Mouse (Mus musculus) hindbrain, embryonic 13.5 days (tissue): ENCODE data around the gene Pxt1. TPM values are rescaled to one million over a fixed set of nuclear protein-coding genes. Genes with fewer than 3 reads are reported as not detected.

Experiments used
- ATAC-seq: fragments of 200-750 bp; cut with Nextera tagmentation; 2 replicates; pipeline ENCODE4 v1.8.0; 2017; ENCODE audit warnings: moderate TSS enrichment; ENCODE audit not compliant: low FRiP score
- H3K27ac ChIP-seq: fragments of 300-500 bp; sonication (generic); 2 replicates; pipeline ENCODE4 v1.5.1; 2015; ENCODE audit warnings: inconsistent platforms, mild to moderate bottlenecking, moderate library complexity
- H3K27me3 ChIP-seq: fragments of 300-500 bp; sonication (generic); 2 replicates; pipeline ENCODE4 v1.6.1; 2015; ENCODE audit warnings: mild to moderate bottlenecking, inconsistent platforms
- H3K36me3 ChIP-seq: fragments of 300-500 bp; sonication (generic); 2 replicates; pipeline ENCODE4 v1.6.1; 2015; ENCODE audit warnings: mild to moderate bottlenecking, inconsistent platforms
- H3K4me1 ChIP-seq: fragments of 300-500 bp; sonication (generic); replicated peaks from 2 replicates; pipeline ENCODE4 v1.6.1; 2015; ENCODE audit warnings: inconsistent platforms
- H3K4me2 ChIP-seq: fragments of 300-500 bp; sonication (generic); 2 replicates; pipeline ENCODE4 v1.6.1; 2015; ENCODE audit warnings: inconsistent platforms, mild to moderate bottlenecking, moderate library complexity
- H3K4me3 ChIP-seq: fragments of 300-500 bp; sonication (generic); 2 replicates; pipeline ENCODE4 v1.5.1; 2015; ENCODE audit warnings: mild to moderate bottlenecking, inconsistent platforms
- H3K9ac ChIP-seq: fragments of 300-500 bp; sonication (generic); 2 replicates; pipeline ENCODE4 v1.6.1; 2015; ENCODE audit warnings: mild to moderate bottlenecking, inconsistent platforms
- H3K9me3 ChIP-seq: fragments of 300-500 bp; sonication (generic); 2 replicates; pipeline ENCODE4 v1.6.1; 2016; ENCODE audit warnings: inconsistent platforms
- WGBS: fragments of 180-500 bp; shearing (Covaris S2); methylation state at CpG from one replicate; pipeline ENCODE4 v1.1.7; 2015; 5-methylcytosine and 5-hydroxymethylcytosine counted together
- polyA plus RNA-seq: library from polyadenylated mRNA; unstranded; fragments of >200 nt; fragmentation: Nextera tagmentation; extraction: Ambion mirVana; gene quantifications from 2 replicates; pipeline ENCODE4 v1.2.1, GENCODE M21; 2015

The Pxt1 gene
- polyA plus RNA-seq, 1 experiment from 2014 or later = not detected

DNA sequence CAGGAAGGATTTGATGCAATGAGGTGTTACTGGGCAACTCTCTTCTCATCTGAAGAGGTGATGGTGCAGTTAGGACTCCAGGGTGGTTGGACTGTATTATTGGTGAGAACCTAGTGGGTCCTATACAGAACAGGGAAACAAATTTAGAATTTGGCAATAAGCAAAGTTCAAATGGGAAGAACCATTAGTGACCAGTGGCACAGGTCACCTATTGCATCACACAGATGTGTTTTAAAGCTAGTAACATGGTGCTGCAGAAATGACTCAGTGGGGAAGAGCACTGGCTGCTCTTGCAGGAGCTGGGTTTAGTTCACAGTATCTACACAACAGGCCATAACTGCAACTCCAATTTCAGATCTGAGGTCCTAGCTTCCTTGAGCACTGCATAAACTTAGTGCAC, 26.5 kb upstream of the Pxt1 start:
- ATAC-seq = no peak
- Histone ChIP-seq H3K27ac (no peak overlapping the region), H3K27me3 (no peaks in the 10 kb centered on the region), H3K9me3 (no peaks in the 10 kb centered on the region), H3K4me1 (no peaks in the 10 kb centered on the region), H3K4me3 (no peak overlapping the region), H3K36me3 (peaks cover 100% of the 10 kb centered on the region), H3K4me2 (no peak overlapping the region), H3K9ac (no peak overlapping the region)

DNA sequence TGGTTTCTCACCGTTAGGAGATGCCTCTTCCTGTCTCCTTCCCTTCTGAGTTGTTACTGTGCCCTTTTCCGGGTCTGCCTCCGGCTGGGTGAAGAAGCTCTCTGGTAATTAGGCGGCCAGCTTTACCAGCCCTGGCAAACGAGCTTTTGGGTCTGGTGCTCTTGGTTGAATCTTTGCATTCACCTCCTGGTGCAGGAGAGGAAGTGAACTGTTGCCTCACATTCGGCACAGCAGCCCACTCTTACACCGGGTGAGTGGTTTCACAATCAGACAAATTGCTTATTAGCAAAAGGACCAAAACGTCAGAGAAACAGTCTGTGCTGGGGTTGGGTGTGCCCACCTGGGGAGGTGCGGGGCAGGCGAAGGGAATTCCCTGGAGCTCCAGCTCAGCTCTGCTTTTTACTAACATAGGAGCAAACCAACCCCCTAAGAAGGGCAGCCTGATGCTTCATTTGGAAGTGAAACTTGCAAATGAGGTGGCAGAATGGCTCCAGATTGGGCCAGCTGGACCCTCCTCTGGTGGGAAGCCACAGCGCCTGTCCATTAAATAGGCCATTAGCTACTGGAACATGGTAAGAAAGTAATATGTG, 23.5 kb upstream of the Pxt1 start:
- no peak overlapping the region for H3K27ac ChIP-seq
- no peak overlapping the region for H3K4me3 ChIP-seq
- no peak overlapping the region for H3K9ac ChIP-seq
- ATAC-seq = no peak
- H3K27me3 ChIP-seq = no peaks in the 10 kb centered on the region
- H3K9me3 ChIP-seq = no peaks in the 10 kb centered on the region
- peaks cover 100% of the 10 kb centered on the region for H3K36me3 ChIP-seq
- H3K4me1 ChIP-seq = no peaks in the 10 kb centered on the region
- no peak overlapping the region for H3K4me2 ChIP-seq
- 80% methylated on average over 11 of the region's 11 CpGs for WGBS

DNA sequence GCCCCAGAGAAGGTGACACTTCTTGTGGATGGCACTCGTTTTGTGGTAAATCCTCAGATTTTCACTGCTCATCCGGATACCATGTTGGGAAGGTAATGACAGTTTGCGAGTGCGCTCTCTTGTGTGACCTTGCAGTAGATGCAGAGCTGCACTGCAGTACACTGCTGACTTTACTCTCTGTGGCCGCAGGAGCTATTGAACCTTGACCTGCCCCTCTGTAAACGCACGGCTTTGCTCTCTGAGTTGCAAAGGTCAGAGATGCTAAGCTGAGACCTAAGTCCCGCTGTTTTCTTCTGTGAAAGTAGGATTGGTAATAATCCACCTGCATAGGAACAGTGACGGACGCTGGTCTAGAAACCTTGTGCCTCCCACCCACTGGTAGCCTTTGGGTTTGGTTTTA, 18.0 kb upstream of the Pxt1 start:
- no peak overlapping the region for H3K27ac ChIP-seq
- H3K4me2 ChIP-seq = no peak overlapping the region
- H3K36me3 ChIP-seq = peaks cover 71% of the 10 kb centered on the region
- H3K9ac ChIP-seq = no peak overlapping the region
- no peak overlapping the region for H3K4me3 ChIP-seq
- WGBS = 94% methylated on average over 10 of the region's 10 CpGs
- no peaks in the 10 kb centered on the region for H3K9me3 ChIP-seq
- no peaks in the 10 kb centered on the region for H3K4me1 ChIP-seq
- no peaks in the 10 kb centered on the region for H3K27me3 ChIP-seq
- no peak for ATAC-seq

DNA sequence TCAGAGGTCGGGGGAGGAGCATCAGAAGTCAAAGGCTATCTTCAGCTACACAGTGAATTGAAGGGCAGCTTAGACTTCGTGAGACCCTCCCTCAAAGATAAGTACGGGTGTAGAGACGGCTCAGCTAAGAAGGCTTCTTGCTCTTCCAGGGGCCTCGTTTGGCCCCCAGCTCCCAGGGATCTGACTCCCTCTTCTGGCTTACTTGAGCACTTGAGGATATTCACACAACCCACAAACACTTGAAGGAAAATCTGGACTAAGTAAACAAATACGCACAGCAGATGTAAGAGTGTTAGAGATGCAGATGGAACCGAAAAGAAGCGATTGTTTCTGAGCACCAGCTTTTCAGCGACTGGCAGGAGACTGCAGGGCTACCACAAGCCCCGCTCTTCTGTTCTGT, 17.0 kb upstream of the Pxt1 start:
- 78% methylated on average over 10 of the region's 10 CpGs for WGBS
- Histone ChIP-seq H3K4me3 (no peak overlapping the region), H3K4me1 (no peaks in the 10 kb centered on the region), H3K27me3 (no peaks in the 10 kb centered on the region), H3K9ac (no peak overlapping the region), H3K36me3 (peaks cover 67% of the 10 kb centered on the region), H3K9me3 (no peaks in the 10 kb centered on the region), H3K27ac (no peak overlapping the region), H3K4me2 (no peak overlapping the region)
- no peak for ATAC-seq

DNA sequence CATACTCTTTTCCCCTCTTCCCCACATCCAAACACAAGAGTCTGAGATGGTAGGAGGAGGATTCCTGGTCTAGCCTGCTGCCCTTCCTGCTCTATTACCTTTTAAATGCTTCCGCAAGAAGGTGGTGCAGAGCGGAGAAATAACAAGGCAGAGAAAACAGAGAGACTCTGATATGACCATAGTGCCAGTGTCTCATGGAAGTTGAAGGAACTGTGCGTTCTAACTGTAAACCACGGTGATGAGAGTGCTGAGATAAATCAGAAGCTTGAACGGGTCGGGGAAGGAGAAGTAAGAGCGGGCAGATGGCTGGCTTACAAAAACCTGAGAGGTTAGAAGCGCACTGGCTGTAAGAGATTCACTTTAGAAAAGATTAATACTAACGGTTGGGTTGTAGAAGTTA, 10.8 kb upstream of the Pxt1 start:
- 98% methylated on average over 9 of the region's 9 CpGs for WGBS
- H3K27me3 ChIP-seq = no peaks in the 10 kb centered on the region

DNA sequence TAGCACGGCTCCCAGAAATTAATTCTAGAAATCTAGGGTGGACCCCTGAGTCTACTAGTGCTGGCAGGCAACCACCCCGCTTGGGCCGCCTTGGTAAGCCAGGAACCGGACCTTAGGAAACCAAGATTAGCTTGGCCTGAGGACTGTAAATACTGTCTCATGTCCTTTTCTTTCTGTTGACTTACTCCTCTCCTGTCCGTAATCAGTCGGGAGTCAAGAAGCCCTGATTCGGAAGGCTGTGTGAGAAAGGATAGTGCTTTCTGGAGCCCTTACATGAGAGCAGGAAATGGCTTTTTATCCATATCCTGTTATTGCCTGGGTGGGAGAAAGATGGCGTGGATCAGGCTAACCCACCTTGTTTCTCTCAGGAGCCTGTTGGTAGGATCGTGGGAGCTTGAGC, 9.6 kb upstream of the Pxt1 start:
- Histone ChIP-seq H3K4me1 (peaks cover 27% of the 10 kb centered on the region), H3K27me3 (no peaks in the 10 kb centered on the region), H3K9me3 (no peaks in the 10 kb centered on the region), H3K4me3 (peak overlapping the region; percentile 68), H3K9ac (peak overlapping the region; percentile 83), H3K36me3 (peaks cover 15% of the 10 kb centered on the region), H3K4me2 (peak overlapping the region; percentile 88), H3K27ac (peak overlapping the region; percentile 98)
- ATAC-seq = no peak
- WGBS = 30% methylated on average over 9 of the region's 9 CpGs

More for the DNA sequence above, 10.8 kb upstream of the Pxt1 start:
- Histone ChIP-seq H3K9me3 (no peaks in the 10 kb centered on the region), H3K36me3 (peaks cover 16% of the 10 kb centered on the region), H3K9ac (no peak overlapping the region), H3K4me1 (peaks cover 27% of the 10 kb centered on the region), H3K4me3 (0 out of 2 replicates have a peak overlapping the region, but pooled peaks have one; percentile 68), H3K4me2 (no peak overlapping the region; the same call in 1 of the 2 replicates), H3K27ac (no peak overlapping the region)
- ATAC-seq = no peak

DNA sequence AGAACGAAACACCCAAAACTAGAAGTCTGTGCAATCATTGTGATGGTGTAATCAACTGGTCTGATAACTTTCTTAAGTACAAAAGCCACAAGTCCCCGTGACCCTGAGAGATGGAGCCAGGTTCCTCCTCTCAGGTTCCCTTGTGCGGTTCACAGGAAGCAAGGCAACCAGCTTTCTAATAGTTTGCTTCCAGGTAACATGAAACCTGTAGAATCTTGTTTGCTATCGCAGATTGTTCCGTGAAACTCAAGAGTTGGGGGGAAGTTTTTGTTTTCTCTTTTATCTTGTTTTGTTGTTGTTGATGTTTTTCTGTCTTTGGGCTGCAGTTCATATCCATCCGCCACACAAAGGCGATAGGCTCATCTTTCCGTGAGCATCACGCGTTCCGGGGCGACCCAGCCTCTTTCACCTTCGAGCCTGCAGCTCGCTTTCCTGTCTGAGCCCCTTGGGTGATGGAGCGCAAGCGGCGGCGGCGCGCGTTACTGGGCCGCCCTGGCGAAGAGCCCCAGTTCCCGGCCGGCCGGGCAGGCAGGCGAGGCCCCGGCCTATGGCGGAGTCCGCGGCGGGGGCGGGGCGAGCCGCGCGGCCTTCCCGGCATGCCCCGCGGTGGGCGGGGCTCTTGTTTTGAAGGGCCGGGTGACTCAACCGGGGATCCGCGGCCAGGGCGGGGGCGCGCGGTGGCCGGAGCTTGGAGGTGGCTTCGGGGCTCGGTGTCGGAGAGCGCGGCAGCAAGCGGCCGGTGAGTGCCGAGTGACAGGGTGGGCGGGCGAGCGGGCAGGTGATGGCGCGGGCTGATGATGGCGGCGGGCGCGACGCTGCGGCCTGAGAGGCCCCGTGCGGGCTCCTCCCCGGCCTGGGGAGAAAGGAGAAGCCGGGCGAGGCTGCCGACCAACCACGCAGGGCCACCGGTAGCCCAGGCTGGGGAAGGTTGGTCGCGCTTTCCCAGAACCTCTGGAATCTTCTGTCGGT, 8.5 kb upstream of the Pxt1 start, which contains the start of gene Kctd20:
Kctd20 (plus strand) TSS at position 120 of the 969 bp plus-strand sequence.
- Histone ChIP-seq H3K9me3 (no peaks in the 10 kb centered on the region), H3K4me1 (peaks cover 27% of the 10 kb centered on the region), H3K4me3 (peak within 1 kb of the TSS; percentile 68), H3K36me3 (peaks cover 9% of the 10 kb centered on the region; the same call in 1 of the 2 replicates), H3K9ac (peak within 1 kb of the TSS; percentile 83), H3K27ac (peak within 1 kb of the TSS; percentile 98), H3K27me3 (no peaks in the 10 kb centered on the region), H3K4me2 (peak within 1 kb of the TSS; percentile 88)
- WGBS = 1% methylated on average over 73 of the region's 80 CpGs
- peak; percentile 93 for ATAC-seq

DNA sequence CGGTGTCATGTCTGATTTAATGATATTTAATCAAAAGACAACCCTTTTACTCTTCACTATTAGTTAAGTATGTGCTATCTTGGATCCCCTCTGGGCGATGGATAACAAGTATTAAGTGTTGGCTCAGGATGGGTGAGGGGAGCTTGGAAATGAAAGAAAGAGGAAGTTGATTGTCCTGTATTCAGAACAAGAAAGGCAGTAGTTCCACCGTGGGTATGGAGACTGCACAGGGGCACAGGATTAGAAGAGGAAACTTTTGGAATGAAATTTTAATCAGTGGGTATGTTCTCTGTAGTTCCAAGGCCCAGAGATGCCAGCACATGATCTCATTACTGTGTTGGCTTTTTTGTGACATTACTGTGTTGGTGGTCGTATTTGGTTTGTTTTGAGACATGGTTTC, 7.1 kb upstream of the Pxt1 start:
- Histone ChIP-seq H3K4me3 (no peak overlapping the region), H3K9me3 (no peaks in the 10 kb centered on the region), H3K4me2 (no peak overlapping the region), H3K27me3 (no peaks in the 10 kb centered on the region), H3K9ac (0 out of 2 replicates have a peak overlapping the region, but pooled peaks have one; percentile 83), H3K36me3 (no peaks in the 10 kb centered on the region), H3K4me1 (peaks cover 27% of the 10 kb centered on the region), H3K27ac (no peak overlapping the region)
- WGBS = 83% methylated on average over 4 of the region's 4 CpGs
- ATAC-seq = no peak

DNA sequence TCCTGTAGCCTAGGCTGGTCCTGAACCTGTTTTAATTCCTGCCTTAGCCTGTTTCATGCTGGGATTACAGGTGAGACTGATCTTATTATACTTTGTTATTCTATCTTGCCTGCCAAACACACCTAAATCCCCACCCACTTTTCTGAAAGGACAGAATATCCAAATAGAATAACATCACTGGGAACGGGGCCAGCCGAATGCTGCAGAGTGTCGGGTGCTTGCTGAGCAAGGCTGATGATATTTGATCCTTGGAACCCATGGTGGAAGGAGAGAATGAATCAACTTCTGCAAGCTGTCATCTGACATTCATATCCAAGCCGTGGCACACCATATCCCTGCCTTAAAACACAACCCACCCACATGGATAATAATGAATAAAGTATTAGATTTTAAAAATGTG, 5.0 kb upstream of the Pxt1 start:
- no peak overlapping the region for H3K4me2 ChIP-seq
- 84% methylated on average over 4 of the region's 4 CpGs for WGBS
- H3K9me3 ChIP-seq = no peaks in the 10 kb centered on the region
- ATAC-seq = no peak
- no peak overlapping the region for H3K9ac ChIP-seq
- peaks cover 15% of the 10 kb centered on the region for H3K4me1 ChIP-seq
- H3K4me3 ChIP-seq = no peak overlapping the region
- no peaks in the 10 kb centered on the region for H3K36me3 ChIP-seq
- no peaks in the 10 kb centered on the region for H3K27me3 ChIP-seq
- no peak overlapping the region for H3K27ac ChIP-seq

DNA sequence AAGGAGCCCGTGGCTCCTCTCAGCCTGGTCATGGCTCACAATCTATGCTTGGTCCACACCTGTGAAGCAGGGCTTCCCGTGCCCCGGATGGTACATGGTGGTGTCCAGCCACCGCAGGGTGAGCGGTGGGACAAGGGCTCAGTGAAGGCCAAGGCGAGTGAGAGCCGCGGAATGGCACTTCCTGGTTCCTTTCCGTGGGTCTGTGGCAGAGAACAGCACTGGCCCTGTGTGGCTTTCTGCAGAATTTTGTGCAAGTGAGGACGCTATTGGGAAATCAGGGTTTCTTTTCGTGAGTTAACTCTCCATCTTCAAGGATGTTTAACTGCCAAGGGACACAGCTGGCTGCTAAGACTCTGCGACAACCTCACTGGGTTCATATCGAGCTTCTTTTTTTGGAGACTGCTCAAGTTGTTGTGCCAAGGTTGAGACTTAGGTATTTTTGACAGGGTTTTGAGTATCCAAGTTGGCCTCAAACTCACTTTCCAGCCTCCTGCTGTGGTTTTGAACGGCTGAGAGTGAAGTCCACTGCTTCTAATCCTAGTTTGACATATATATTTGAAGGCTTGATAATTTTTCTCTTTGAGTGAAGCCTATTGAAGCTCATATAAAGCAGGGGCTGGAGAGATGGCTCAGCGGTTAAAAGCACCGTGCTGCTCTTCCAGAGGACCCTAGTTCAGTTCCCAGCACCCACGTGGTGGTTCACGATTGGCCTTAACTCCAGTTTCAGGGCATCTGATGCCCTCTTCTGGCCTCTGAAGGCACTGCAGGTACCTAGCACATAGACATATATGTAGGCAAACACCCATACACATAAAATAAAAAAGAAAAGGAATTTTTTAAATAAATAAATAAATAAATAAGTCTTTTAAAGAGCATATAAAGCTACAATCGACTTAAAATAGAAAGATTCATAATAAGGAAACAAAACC, 3.6 kb upstream of the Pxt1 start:
- Histone ChIP-seq H3K4me3 (no peak overlapping the region), H3K9me3 (no peaks in the 10 kb centered on the region), H3K36me3 (no peaks in the 10 kb centered on the region), H3K4me1 (peaks cover 8% of the 10 kb centered on the region), H3K27me3 (no peaks in the 10 kb centered on the region), H3K4me2 (no peak overlapping the region), H3K27ac (no peak overlapping the region), H3K9ac (no peak overlapping the region)
- no peak for ATAC-seq
- WGBS = 91% methylated on average over 19 of the region's 19 CpGs

DNA sequence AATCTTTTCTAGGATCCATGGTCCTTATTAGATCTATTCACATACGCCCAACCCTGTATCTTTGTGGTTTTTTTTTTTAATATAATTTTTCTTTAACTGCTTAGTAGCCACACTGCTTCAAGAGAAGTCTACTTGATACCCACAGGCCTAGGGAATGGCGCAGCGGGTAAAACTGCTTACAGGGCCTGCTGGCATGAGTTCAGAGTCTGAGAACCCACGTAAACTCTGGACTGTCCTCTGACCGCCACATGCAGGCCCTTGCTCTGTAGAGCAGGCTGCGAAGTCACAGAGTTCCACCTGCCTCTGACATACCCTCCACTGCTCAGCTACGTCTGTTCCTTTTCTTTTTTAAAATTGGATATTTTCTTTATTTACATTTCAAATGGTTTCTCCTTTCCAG, 841 bp upstream of the Pxt1 start:
- Histone ChIP-seq H3K36me3 (no peaks in the 10 kb centered on the region), H3K27ac (no peak overlapping the region), H3K9ac (no peak overlapping the region), H3K9me3 (no peaks in the 10 kb centered on the region), H3K27me3 (no peaks in the 10 kb centered on the region), H3K4me2 (no peak overlapping the region), H3K4me1 (no peaks in the 10 kb centered on the region), H3K4me3 (no peak overlapping the region)
- WGBS = 96% methylated on average over 7 of the region's 7 CpGs
- no peak for ATAC-seq

DNA sequence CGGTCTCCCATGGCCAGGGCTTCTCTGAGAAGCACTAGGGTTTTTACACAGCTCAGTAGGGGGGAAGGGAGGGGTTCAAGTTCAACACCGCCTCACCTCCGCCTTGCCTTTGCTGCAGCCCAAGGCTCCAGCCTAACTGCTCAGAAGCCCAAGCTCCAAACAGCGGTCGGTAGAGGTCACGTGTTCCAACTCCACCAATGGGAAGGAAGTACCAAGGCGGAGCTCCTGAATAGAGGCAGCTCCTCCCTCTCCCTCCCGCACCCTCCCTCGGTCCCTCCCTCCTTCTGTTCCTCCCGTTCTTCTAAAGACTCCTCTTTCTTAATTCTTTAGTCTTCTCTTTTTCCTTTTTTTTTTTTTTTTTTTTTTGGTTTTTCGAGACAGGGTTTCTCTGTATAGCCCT, 1.5 kb downstream of the Pxt1 start:
- Histone ChIP-seq H3K4me3 (no peak overlapping the region), H3K9ac (no peak overlapping the region), H3K9me3 (no peaks in the 10 kb centered on the region), H3K27ac (no peak overlapping the region), H3K4me2 (no peak overlapping the region), H3K36me3 (no peaks in the 10 kb centered on the region), H3K27me3 (no peaks in the 10 kb centered on the region), H3K4me1 (no peaks in the 10 kb centered on the region)
- 82% methylated on average over 10 of the region's 11 CpGs for WGBS
- no peak for ATAC-seq
